Mouse (Mus musculus) liver, embryonic 13.5 days (tissue): ENCODE data around the gene Zfp867. TPM values are rescaled to one million over a fixed set of nuclear protein-coding genes. Genes with fewer than 3 reads are reported as not detected.

Experiments
- ATAC-seq: fragments of 200-750 bp; cut with Nextera tagmentation; 2 replicates; pipeline ENCODE4 v1.8.0; 2017; ENCODE audit warnings: low read depth, mild to moderate bottlenecking, moderate number of reproducible peaks, moderate library complexity
- DNase-seq: peaks from one replicate; pipeline ENCODE4 v3.0.0; 2022
- H3K27ac ChIP-seq: fragments of 300-500 bp; sonication (generic); 2 replicates; pipeline ENCODE4 v1.5.1; 2015; ENCODE audit warnings: moderate library complexity, mild to moderate bottlenecking, inconsistent platforms
- H3K27me3 ChIP-seq: fragments of 300-500 bp; sonication (generic); 2 replicates; pipeline ENCODE4 v1.6.1; 2015; ENCODE audit warnings: mild to moderate bottlenecking, inconsistent platforms
- H3K36me3 ChIP-seq: fragments of 300-500 bp; sonication (generic); 2 replicates; pipeline ENCODE4 v1.6.1; 2015; ENCODE audit warnings: mild to moderate bottlenecking, inconsistent platforms
- H3K4me1 ChIP-seq: fragments of 300-500 bp; sonication (generic); replicated peaks from 2 replicates; pipeline ENCODE4 v1.6.1; 2015; ENCODE audit warnings: inconsistent platforms
- H3K4me2 ChIP-seq: fragments of 300-500 bp; sonication (generic); 2 replicates; pipeline ENCODE4 v1.6.1; 2015; ENCODE audit warnings: inconsistent platforms, mild to moderate bottlenecking, moderate library complexity
- H3K4me3 ChIP-seq: fragments of 300-500 bp; sonication (generic); replicated peaks from 2 replicates; pipeline ENCODE4 v1.5.1; 2015; ENCODE audit warnings: mild to moderate bottlenecking, inconsistent platforms
- H3K9ac ChIP-seq: fragments of 300-500 bp; sonication (generic); 2 replicates; pipeline ENCODE4 v1.6.1; 2015; ENCODE audit warnings: mild to moderate bottlenecking, inconsistent platforms
- H3K9me3 ChIP-seq: fragments of 300-500 bp; sonication (generic); replicated peaks from 2 replicates; pipeline ENCODE4 v1.6.1; 2016; ENCODE audit warnings: inconsistent platforms
- WGBS: fragments of 180-500 bp; shearing (Covaris S2); methylation state at CpG from one replicate; pipeline ENCODE4 v1.1.7; 2015; ENCODE audit not compliant: insufficient replicate concordance; 5-methylcytosine and 5-hydroxymethylcytosine counted together
- polyA plus RNA-seq: library from polyadenylated mRNA; unstranded; fragments of >200 nt; fragmentation: Nextera tagmentation; extraction: Ambion mirVana; gene quantifications from 2 replicates; pipeline ENCODE4 v1.2.1, GENCODE M21; 2015

The Zfp867 gene
- 1.1 and 1.8 TPM in 2 replicates for polyA plus RNA-seq

- Histone ChIP-seq H3K27me3 (peaks cover 18% of the 10 kb centered on the region; the same call in 1 of the 2 replicates), H3K36me3 (no peaks in the 10 kb centered on the region), H3K4me2 (peak within 1 kb of the TSS; percentile 94), H3K9me3 (no peaks in the 10 kb centered on the region), H3K4me3 (peak within 1 kb of the TSS; percentile 70), H3K4me1 (peaks cover 12% of the 10 kb centered on the region), H3K9ac (peak within 1 kb of the TSS; percentile 81), H3K27ac (peak within 1 kb of the TSS; percentile 47; the same call in 1 of the 2 replicates)
- peak; percentile 76 for ATAC-seq
- DNase-seq = peak; percentile 72
- under 1% methylated on average over 19 of the region's 19 CpGs for WGBS
These were observed at the start of gene Zfp867 for GRCm38 (mm10) chr11:59472326-59472677. Zfp867 (minus strand) TSS chr11:59472474.

GRCm38 (mm10) chr11:59519741-59520495, 47.6 kb upstream of the Zfp867 start:
- ATAC-seq (no peak), DNase-seq (no peak)
- Histone ChIP-seq H3K9ac (no peak overlapping the region), H3K9me3 (peaks cover 6% of the 10 kb centered on the region; the same call in 1 of the 2 replicates), H3K4me3 (no peak overlapping the region), H3K27me3 (no peaks in the 10 kb centered on the region), H3K36me3 (no peaks in the 10 kb centered on the region), H3K4me2 (no peak overlapping the region), H3K4me1 (no peaks in the 10 kb centered on the region; the same call in 1 of the 2 replicates), H3K27ac (no peak overlapping the region)
- WGBS = 55% methylated on average over 6 of the region's 6 CpGs

- ATAC-seq = peak; percentile 45; the same call in 1 of the 2 replicates
- 30% methylated on average over 10 of the region's 10 CpGs for WGBS
- Histone ChIP-seq H3K4me1 (no peaks in the 10 kb centered on the region; the same call in 1 of the 2 replicates), H3K4me2 (no peak overlapping the region), H3K27me3 (no peaks in the 10 kb centered on the region), H3K9me3 (no peaks in the 10 kb centered on the region), H3K9ac (no peak overlapping the region), H3K4me3 (no peak overlapping the region), H3K36me3 (no peaks in the 10 kb centered on the region), H3K27ac (no peak overlapping the region)
- DNase-seq = no peak
These were observed 46.0 kb upstream of the Zfp867 start for GRCm38 (mm10) chr11:59518226-59518625.

- no peak for DNase-seq
- H3K27me3 ChIP-seq = no peaks in the 10 kb centered on the region
- no peak for ATAC-seq
- no peak overlapping the region for H3K27ac ChIP-seq
- H3K4me3 ChIP-seq = no peak overlapping the region
- 65% methylated on average over 1 of the region's 1 CpGs for WGBS
- H3K9ac ChIP-seq = no peak overlapping the region
- no peak overlapping the region for H3K4me2 ChIP-seq
- no peaks in the 10 kb centered on the region for H3K9me3 ChIP-seq
- H3K36me3 ChIP-seq = no peaks in the 10 kb centered on the region
- H3K4me1 ChIP-seq = no peaks in the 10 kb centered on the region; the same call in 1 of the 2 replicates
These were observed 45.2 kb upstream of the Zfp867 start for GRCm38 (mm10) chr11:59517441-59517840.

GRCm38 (mm10) chr11:59514789-59515188, 42.5 kb upstream of the Zfp867 start:
- Histone ChIP-seq H3K4me3 (no peak overlapping the region), H3K27ac (no peak overlapping the region), H3K4me2 (no peak overlapping the region), H3K9me3 (no peaks in the 10 kb centered on the region), H3K9ac (no peak overlapping the region), H3K4me1 (no peaks in the 10 kb centered on the region), H3K36me3 (no peaks in the 10 kb centered on the region), H3K27me3 (no peaks in the 10 kb centered on the region)
- 40% methylated on average over 3 of the region's 3 CpGs for WGBS
- ATAC-seq (no peak), DNase-seq (no peak)

GRCm38 (mm10) chr11:59514381-59514780, 42.1 kb upstream of the Zfp867 start:
- DNase-seq (no peak), ATAC-seq (no peak)
- Histone ChIP-seq H3K36me3 (no peaks in the 10 kb centered on the region), H3K27ac (no peak overlapping the region), H3K9ac (no peak overlapping the region), H3K4me2 (no peak overlapping the region), H3K9me3 (no peaks in the 10 kb centered on the region), H3K4me1 (no peaks in the 10 kb centered on the region), H3K27me3 (no peaks in the 10 kb centered on the region), H3K4me3 (no peak overlapping the region)
- 47% methylated on average over 6 of the region's 6 CpGs for WGBS

- Histone ChIP-seq H3K36me3 (no peaks in the 10 kb centered on the region), H3K4me3 (no peak overlapping the region), H3K4me2 (no peak overlapping the region), H3K27ac (no peak overlapping the region), H3K4me1 (no peaks in the 10 kb centered on the region), H3K9ac (no peak overlapping the region), H3K9me3 (no peaks in the 10 kb centered on the region), H3K27me3 (no peaks in the 10 kb centered on the region)
- ATAC-seq = no peak
- no peak for DNase-seq
- 64% methylated on average over 3 of the region's 3 CpGs for WGBS
These were observed 41.3 kb upstream of the Zfp867 start for GRCm38 (mm10) chr11:59513556-59513955.

GRCm38 (mm10) chr11:59512733-59513132, 40.5 kb upstream of the Zfp867 start:
- H3K27me3 ChIP-seq = no peaks in the 10 kb centered on the region
- H3K4me3 ChIP-seq = no peak overlapping the region
- no peaks in the 10 kb centered on the region for H3K4me1 ChIP-seq
- no peak for DNase-seq
- WGBS = 72% methylated on average over 10 of the region's 10 CpGs
- no peak overlapping the region for H3K9ac ChIP-seq
- no peak overlapping the region for H3K27ac ChIP-seq
- H3K9me3 ChIP-seq = no peaks in the 10 kb centered on the region
- ATAC-seq = no peak
- no peaks in the 10 kb centered on the region for H3K36me3 ChIP-seq
- H3K4me2 ChIP-seq = no peak overlapping the region

GRCm38 (mm10) chr11:59511558-59511957, 39.3 kb upstream of the Zfp867 start:
- no peak for ATAC-seq
- WGBS = 69% methylated on average over 1 of the region's 1 CpGs
- H3K4me2 ChIP-seq = no peak overlapping the region

GRCm38 (mm10) chr11:59506713-59507074, 34.4 kb upstream of the Zfp867 start:
- H3K9me3 ChIP-seq = no peaks in the 10 kb centered on the region
- H3K27ac ChIP-seq = peak overlapping the region; percentile 45; the same call in 1 of the 2 replicates
- 7% methylated on average over 14 of the region's 14 CpGs for WGBS
- peaks cover 27% of the 10 kb centered on the region for H3K36me3 ChIP-seq
- peak overlapping the region; percentile 86 for H3K4me2 ChIP-seq
- no peak for DNase-seq
- H3K9ac ChIP-seq = peak overlapping the region; percentile 78
- peaks cover 21% of the 10 kb centered on the region for H3K4me1 ChIP-seq
- H3K27me3 ChIP-seq = peaks cover 20% of the 10 kb centered on the region
- H3K4me3 ChIP-seq = peak overlapping the region; percentile 68
- ATAC-seq = no peak

More at GRCm38 (mm10) chr11:59511558-59511957, 39.3 kb upstream of the Zfp867 start:
- Histone ChIP-seq H3K9me3 (no peaks in the 10 kb centered on the region), H3K36me3 (no peaks in the 10 kb centered on the region), H3K4me3 (no peak overlapping the region), H3K27me3 (peaks cover 9% of the 10 kb centered on the region), H3K4me1 (peaks cover 7% of the 10 kb centered on the region; the same call in 1 of the 2 replicates), H3K27ac (no peak overlapping the region), H3K9ac (no peak overlapping the region)
- DNase-seq = no peak

- Histone ChIP-seq H3K9ac (peak overlapping the region; percentile 78), H3K27me3 (peaks cover 20% of the 10 kb centered on the region), H3K4me2 (peak overlapping the region; percentile 86), H3K27ac (peak overlapping the region; percentile 59), H3K4me1 (peaks cover 21% of the 10 kb centered on the region), H3K4me3 (peak overlapping the region; percentile 68), H3K36me3 (peaks cover 33% of the 10 kb centered on the region), H3K9me3 (no peaks in the 10 kb centered on the region)
- DNase-seq (peak; percentile 60), ATAC-seq (peak; percentile 84)
- under 1% methylated on average over 67 of the region's 71 CpGs for WGBS
These were observed 33.8 kb upstream of the Zfp867 start for GRCm38 (mm10) chr11:59505839-59506712.
